Mouse (Mus musculus) neutrophil, adult 5-6 weeks (primary cell): Measurements from ENCODE around the gene Zbp1. TPM values are rescaled to one million over a fixed set of nuclear protein-coding genes. Genes with fewer than 3 reads are reported as not detected.

Experiments used
- ATAC-seq: fragments of 151-379, 151-347 bp; 2 replicates; pipeline ENCODE4 v1.8.0; 2017; ENCODE audit warnings: mild to moderate bottlenecking, moderate TSS enrichment; ENCODE audit not compliant: insufficient number of reproducible peaks, poor library complexity, low FRiP score, severe bottlenecking; ENCODE audit errors: extremely low read depth
- total RNA-seq: library from RNA; stranded (forward); fragments of 200-1000 nt; gene quantifications from 2 replicates; pipeline ENCODE4 v1.2.3, GENCODE M21; 2017

Zbp1 gene
- total RNA-seq, 1 experiment from 2014 or later, result 35.7 TPM

GRCm38 (mm10) chr2:173165357-173165756, 53.4 kb downstream of the Zbp1 start:
- no peak for ATAC-seq

GRCm38 (mm10) chr2:173164946-173165345, 53.8 kb downstream of the Zbp1 start:
- ATAC-seq, result no peak

GRCm38 (mm10) chr2:173164358-173164757, 54.4 kb downstream of the Zbp1 start:
- ATAC-seq, result no peak

GRCm38 (mm10) chr2:173163380-173163779, 55.3 kb downstream of the Zbp1 start:
- no peak for ATAC-seq

GRCm38 (mm10) chr2:173159354-173160311, 59.1 kb downstream of the Zbp1 start:
- ATAC-seq, result peak; percentile 63; the same call in 1 of the 2 replicates

- no peak for ATAC-seq
These were observed 60.2 kb downstream of the Zbp1 start for GRCm38 (mm10) chr2:173158390-173159055.

- ATAC-seq, result no peak
These were observed 60.9 kb downstream of the Zbp1 start for GRCm38 (mm10) chr2:173157871-173158270.

GRCm38 (mm10) chr2:173157376-173157775, 61.3 kb downstream of the Zbp1 start:
- no peak for ATAC-seq

- no peak for ATAC-seq
These were observed 61.8 kb downstream of the Zbp1 start for GRCm38 (mm10) chr2:173156923-173157322.

Other genes with a start within 250 kb of the Zbp1 start
- gene Spo11, start 241.2 kb downstream of the Zbp1 start, total RNA-seq, result 1.6 and 1.9 TPM in 2 replicates
- gene Rae1, start 218.8 kb downstream of the Zbp1 start, total RNA-seq, result 39.8 and 51.1 TPM in 2 replicates
- gene Rbm38, start 198.4 kb downstream of the Zbp1 start, total RNA-seq, result 90.4 and 119 TPM in 2 replicates
- gene Ctcfl, start 99.4 kb downstream of the Zbp1 start, total RNA-seq, result not detected in 2 replicates
- not detected in 2 replicates for gene Pck1, start 65.9 kb downstream of the Zbp1 start, total RNA-seq
- gene Pmepa1, start 57.6 kb upstream of the Zbp1 start, total RNA-seq, result 0.12 TPM in 1 of 2 replicates, not detected in the other